Mouse (Mus musculus): ENCODE data around the gene Map2. TPM values are rescaled to one million over a fixed set of nuclear protein-coding genes. Genes with fewer than 3 reads are reported as not detected.
A peak's percentile ranks its signal among the peaks of the same experiment; 100 is the strongest.

Gene Map2
- polyA plus RNA-seq, 1 experiment = 51.6 TPM

- Histone ChIP-seq H3K4me3 (ENCODE audit: insufficient read depth, low read length) (no peak overlapping the region), H3K4me1 (ENCODE audit: control insufficient read depth, insufficient read depth, low read length) (peaks cover 2% of the 10 kb centered on the region; the same call in 1 of the 2 replicates), H3K27ac (ENCODE audit: insufficient read depth, low read length) (peak overlapping the region; percentile 84)
- TF ChIP-seq CTCF (IDR thresholded peaks at IDR 0.05; ENCODE audit: borderline replicate concordance, insufficient read depth, low read length) (no peak), POLR2A (IDR thresholded peaks at IDR 0.05; ENCODE audit: low read depth, low read length) (no peak)
Observed at GRCm38 (mm10) chr1:66228205-66228604, 53.1 kb downstream of the Map2 start.

- Histone ChIP-seq H3K27ac (ENCODE audit: insufficient read depth, low read length) (no peak overlapping the region), H3K4me1 (ENCODE audit: control insufficient read depth, insufficient read depth, low read length) (peaks cover 2% of the 10 kb centered on the region; the same call in 1 of the 2 replicates), H3K4me3 (ENCODE audit: insufficient read depth, low read length) (no peak overlapping the region)
- TF ChIP-seq POLR2A (IDR thresholded peaks at IDR 0.05; ENCODE audit: low read depth, low read length) (no peak), CTCF (IDR thresholded peaks at IDR 0.05; ENCODE audit: borderline replicate concordance, insufficient read depth, low read length) (no peak)
Observed at GRCm38 (mm10) chr1:66230345-66230744, 55.3 kb downstream of the Map2 start.

- H3K27ac ChIP-seq (ENCODE audit: insufficient read depth, low read length) = no peak overlapping the region
- no peak overlapping the region for H3K4me3 ChIP-seq (ENCODE audit: insufficient read depth, low read length)
- no peaks in the 10 kb centered on the region; the same call in 1 of the 2 replicates for H3K4me1 ChIP-seq (ENCODE audit: control insufficient read depth, insufficient read depth, low read length)
- no peak for TF ChIP-seq CTCF (IDR thresholded peaks at IDR 0.05; ENCODE audit: borderline replicate concordance, insufficient read depth, low read length)
- no peak for TF ChIP-seq POLR2A (IDR thresholded peaks at IDR 0.05; ENCODE audit: low read depth, low read length)
Observed at GRCm38 (mm10) chr1:66231963-66232362, 56.9 kb downstream of the Map2 start.

- TF ChIP-seq POLR2A (IDR thresholded peaks at IDR 0.05; ENCODE audit: low read depth, low read length) = no peak
- TF ChIP-seq CTCF (IDR thresholded peaks at IDR 0.05; ENCODE audit: borderline replicate concordance, insufficient read depth, low read length) = no peak
- Histone ChIP-seq H3K4me3 (ENCODE audit: insufficient read depth, low read length) (no peak overlapping the region), H3K27ac (ENCODE audit: insufficient read depth, low read length) (peak overlapping the region; percentile 34), H3K4me1 (ENCODE audit: control insufficient read depth, insufficient read depth, low read length) (peaks cover 5% of the 10 kb centered on the region)
Observed at GRCm38 (mm10) chr1:66244910-66245309, 69.8 kb downstream of the Map2 start.

GRCm38 (mm10) chr1:66251649-66252332 is 76.7 kb downstream of the Map2 start:
- Histone ChIP-seq H3K4me3 (ENCODE audit: insufficient read depth, low read length) (no peak overlapping the region), H3K4me1 (ENCODE audit: control insufficient read depth, insufficient read depth, low read length) (no peaks in the 10 kb centered on the region), H3K27ac (ENCODE audit: insufficient read depth, low read length) (no peak overlapping the region)
- no peak for TF ChIP-seq CTCF (IDR thresholded peaks at IDR 0.05; ENCODE audit: borderline replicate concordance, insufficient read depth, low read length)

- TF ChIP-seq CTCF (IDR thresholded peaks at IDR 0.05; ENCODE audit: borderline replicate concordance, insufficient read depth, low read length) (no peak), POLR2A (IDR thresholded peaks at IDR 0.05; ENCODE audit: low read depth, low read length) (no peak)
- H3K27ac ChIP-seq (ENCODE audit: insufficient read depth, low read length) = no peak overlapping the region
- H3K4me1 ChIP-seq (ENCODE audit: control insufficient read depth, insufficient read depth, low read length) = no peaks in the 10 kb centered on the region
- no peak overlapping the region for H3K4me3 ChIP-seq (ENCODE audit: insufficient read depth, low read length)
Observed at GRCm38 (mm10) chr1:66252333-66252724, 77.3 kb downstream of the Map2 start.

- TF ChIP-seq POLR2A (IDR thresholded peaks at IDR 0.05; ENCODE audit: low read depth, low read length) (no peak), CTCF (IDR thresholded peaks at IDR 0.05; ENCODE audit: borderline replicate concordance, insufficient read depth, low read length) (no peak)
- Histone ChIP-seq H3K4me3 (ENCODE audit: insufficient read depth, low read length) (no peak overlapping the region), H3K27ac (ENCODE audit: insufficient read depth, low read length) (no peak overlapping the region), H3K4me1 (ENCODE audit: control insufficient read depth, insufficient read depth, low read length) (no peaks in the 10 kb centered on the region)
Observed at GRCm38 (mm10) chr1:66263220-66263619, 88.1 kb downstream of the Map2 start.

GRCm38 (mm10) chr1:66266231-66266924 is 91.3 kb downstream of the Map2 start:
- TF ChIP-seq POLR2A (IDR thresholded peaks at IDR 0.05; ENCODE audit: low read depth, low read length) (no peak), CTCF (IDR thresholded peaks at IDR 0.05; ENCODE audit: borderline replicate concordance, insufficient read depth, low read length) (no peak)
- no peak overlapping the region for H3K27ac ChIP-seq (ENCODE audit: insufficient read depth, low read length)
- H3K4me3 ChIP-seq (ENCODE audit: insufficient read depth, low read length) = no peak overlapping the region
- no peaks in the 10 kb centered on the region for H3K4me1 ChIP-seq (ENCODE audit: control insufficient read depth, insufficient read depth, low read length)

- Histone ChIP-seq H3K27ac (ENCODE audit: insufficient read depth, low read length) (no peak overlapping the region), H3K4me1 (ENCODE audit: control insufficient read depth, insufficient read depth, low read length) (no peaks in the 10 kb centered on the region), H3K4me3 (ENCODE audit: insufficient read depth, low read length) (no peak overlapping the region)
- TF ChIP-seq CTCF (IDR thresholded peaks at IDR 0.05; ENCODE audit: borderline replicate concordance, insufficient read depth, low read length) = no peak
- TF ChIP-seq POLR2A (IDR thresholded peaks at IDR 0.05; ENCODE audit: low read depth, low read length) = no peak
Observed at GRCm38 (mm10) chr1:66277663-66278062, 102.6 kb downstream of the Map2 start.
